Mouse (Mus musculus): ENCODE measurements around the gene Ipo11. TPM values are rescaled to one million over a fixed set of nuclear protein-coding genes. Genes with fewer than 3 reads are reported as not detected.

Gene Ipo11
- total RNA-seq, 2 experiments from 2014 or later, result 34.2 to 63.5 TPM

Other genes starting within 250 kb of the Ipo11 start
- gene Dimt1, start 10.2 kb upstream of the Ipo11 start, total RNA-seq (2015), result 30.7 and 34.6 TPM in 2 replicates
- 11.5 and 32.2 TPM in 2 replicates for gene Dimt1, start 10.2 kb upstream of the Ipo11 start, total RNA-seq (2017)
- gene Kif2a, start 85.2 kb upstream of the Ipo11 start, total RNA-seq (2015), result 53.7 and 55.1 TPM in 2 replicates
- 15.2 and 18.0 TPM in 2 replicates for gene Kif2a, start 85.2 kb upstream of the Ipo11 start, total RNA-seq (2017)

All from megakaryocyte progenitor cell, adult 5-6 weeks (primary cell).